Mouse (Mus musculus): ENCODE data around the gene Fat2.

The Fat2 gene

GRCm38 (mm10) chr11:55336101-55336891, at the start of gene Fat2:
Fat2 (minus strand) TSS chr11:55336564.
- DNase-seq (ENCODE audit: low spot score) = no peak

- DNase-seq (ENCODE audit: low spot score) = no peak
Observed at GRCm38 (mm10) chr11:55383463-55384045, 47.2 kb upstream of the Fat2 start.

DNA sequence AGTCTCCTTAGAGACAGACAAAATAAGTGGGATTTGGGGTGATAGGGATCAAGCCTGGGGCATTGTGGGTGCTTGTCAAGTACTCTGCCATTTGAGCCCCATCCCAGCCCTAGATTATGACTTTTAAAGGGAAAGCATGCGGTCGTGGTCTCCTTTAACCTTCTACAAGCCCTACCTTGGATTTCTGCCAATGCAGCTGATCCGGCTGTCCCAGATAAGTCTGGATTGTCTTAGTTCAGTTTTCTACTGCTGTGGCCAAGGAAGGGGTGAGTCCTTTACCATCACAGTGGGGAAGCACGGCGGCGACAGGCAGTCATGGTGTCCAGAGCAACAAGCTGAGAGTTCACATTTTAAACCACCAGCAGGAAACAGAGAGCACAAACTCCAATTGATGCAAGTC, 44.5 kb upstream of the Fat2 start:
- no peak for DNase-seq (ENCODE audit: low spot score)

- peak; percentile 46 for DNase-seq (ENCODE audit: low spot score)
Observed at GRCm38 (mm10) chr11:55378371-55378770, 42.0 kb upstream of the Fat2 start.

DNA sequence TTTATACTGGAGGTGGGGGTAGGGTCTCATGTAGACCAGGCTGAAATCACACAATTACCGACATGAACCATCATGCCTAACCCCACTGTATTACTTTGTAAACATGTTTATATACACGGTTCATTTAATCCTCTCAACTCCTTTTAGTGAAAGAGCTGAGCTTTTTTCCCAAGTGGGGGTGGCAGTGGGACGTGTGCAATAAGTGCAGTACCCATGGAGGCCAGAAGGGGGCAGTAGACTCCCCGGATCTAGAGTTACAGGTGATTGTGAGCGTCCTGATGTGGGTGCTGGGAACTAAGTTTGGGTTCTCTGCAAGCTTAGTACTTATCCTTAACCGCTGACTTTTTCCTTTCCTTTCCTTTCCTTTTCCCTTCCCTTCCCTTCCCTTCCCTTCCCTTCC, 37.5 kb upstream of the Fat2 start:
- DNase-seq (ENCODE audit: low spot score) = no peak

DNA sequence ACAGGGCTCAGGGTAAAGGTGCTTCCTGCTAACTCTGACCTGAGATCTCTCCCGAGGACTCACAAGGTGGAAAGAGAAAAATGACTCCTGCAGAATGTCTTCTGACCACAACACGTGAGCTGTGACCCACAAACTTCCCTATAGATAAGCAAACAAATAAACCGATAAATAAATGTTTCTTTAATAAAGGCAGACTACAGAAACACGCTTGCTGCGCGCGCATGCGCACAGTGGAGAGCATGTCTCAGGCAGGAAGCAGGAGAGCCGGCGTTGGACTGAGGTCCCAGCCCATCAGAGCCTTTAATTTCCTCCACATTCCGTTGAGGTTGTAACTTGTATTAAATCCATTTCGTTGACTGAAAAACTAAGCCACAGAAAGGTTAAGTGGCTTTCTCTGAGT, 37.0 kb upstream of the Fat2 start:
- no peak for DNase-seq (ENCODE audit: low spot score)

- DNase-seq (ENCODE audit: low spot score) = no peak
Observed at GRCm38 (mm10) chr11:55372001-55372400, 35.6 kb upstream of the Fat2 start.

DNA sequence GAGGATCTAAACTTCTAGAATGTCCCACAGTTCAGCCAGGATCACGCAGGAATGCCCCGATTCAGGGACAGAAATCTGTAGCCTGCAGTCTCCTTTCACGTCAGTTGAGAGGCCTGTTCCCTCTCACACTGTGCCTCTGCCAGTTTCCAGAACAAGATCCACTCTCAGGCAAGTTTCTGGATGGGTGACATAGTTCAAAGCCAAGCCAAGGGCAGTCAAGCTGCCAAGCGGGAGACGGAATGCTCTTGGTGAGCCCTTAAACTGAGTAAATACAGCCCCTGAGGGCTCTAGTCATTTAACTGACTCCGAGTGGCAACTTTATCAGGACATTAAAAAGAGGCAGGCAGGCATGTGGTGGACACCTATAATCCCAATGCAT, 32.7 kb upstream of the Fat2 start:
- DNase-seq (ENCODE audit: low spot score) = no peak

DNA sequence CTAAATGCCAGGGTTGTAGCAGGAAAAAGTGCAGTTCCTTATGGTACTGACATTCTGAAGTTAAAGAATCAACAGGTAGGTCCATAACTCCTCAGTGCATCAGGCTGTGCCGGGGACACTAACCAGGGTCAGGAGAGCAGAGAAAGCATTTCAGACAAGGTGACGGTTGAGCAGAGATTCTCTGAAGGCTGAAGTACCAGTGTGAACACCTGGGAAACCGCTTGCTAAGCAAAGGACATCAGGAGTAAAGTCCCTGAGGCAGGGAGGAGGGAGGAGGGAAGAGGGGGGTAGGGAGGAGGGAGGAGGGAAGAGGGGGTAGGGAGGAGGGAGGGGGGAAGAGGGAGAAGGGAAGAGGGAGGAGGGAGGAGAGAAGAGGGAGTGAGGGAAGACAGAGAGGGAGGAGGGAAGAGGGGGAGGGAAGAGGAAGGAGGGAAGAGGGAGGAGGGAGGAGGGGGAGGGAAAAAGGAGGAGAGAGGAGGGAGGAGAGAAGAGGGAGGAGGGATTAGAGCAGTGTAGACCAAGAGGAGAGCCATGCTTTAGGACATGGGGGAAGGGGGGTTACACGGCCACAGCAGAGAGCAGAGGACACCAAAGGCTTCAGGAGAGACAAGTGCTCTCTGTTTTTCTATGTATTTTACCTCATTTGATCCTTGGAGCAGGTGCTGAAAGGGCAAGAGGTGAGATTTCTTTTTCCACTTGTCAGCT, 32.2 kb upstream of the Fat2 start:
- no peak for DNase-seq (ENCODE audit: low spot score)

DNA sequence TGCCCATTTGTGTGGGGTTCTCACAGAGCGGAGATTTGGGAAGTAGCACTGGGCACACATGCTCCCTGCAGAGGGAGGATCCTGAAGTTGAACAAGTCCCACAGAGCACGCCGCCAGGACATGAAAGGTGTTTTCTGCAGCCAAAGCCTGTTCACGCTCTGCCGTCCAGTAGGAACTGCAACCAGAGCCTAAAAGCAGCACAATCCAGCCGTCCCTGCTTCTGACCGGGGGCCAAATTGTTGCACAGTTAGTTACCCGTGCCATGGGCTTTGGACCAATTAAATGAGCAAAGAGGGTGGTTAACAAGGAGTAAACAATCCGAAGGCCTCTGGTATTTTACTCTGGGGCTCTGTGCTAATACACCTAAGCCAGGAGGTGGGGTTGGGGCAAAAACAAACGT, 31.4 kb upstream of the Fat2 start:
- no peak for DNase-seq (ENCODE audit: low spot score)

GRCm38 (mm10) chr11:55365840-55366239, 29.5 kb upstream of the Fat2 start:
- no peak for DNase-seq (ENCODE audit: low spot score)

- DNase-seq (ENCODE audit: low spot score) = no peak
Observed at GRCm38 (mm10) chr11:55365242-55365641, 28.9 kb upstream of the Fat2 start.

- DNase-seq (ENCODE audit: low spot score) = no peak
Observed at GRCm38 (mm10) chr11:55364662-55365061, 28.3 kb upstream of the Fat2 start.

- no peak for DNase-seq (ENCODE audit: low spot score)
Observed at GRCm38 (mm10) chr11:55358094-55358783, 21.9 kb upstream of the Fat2 start.

DNA sequence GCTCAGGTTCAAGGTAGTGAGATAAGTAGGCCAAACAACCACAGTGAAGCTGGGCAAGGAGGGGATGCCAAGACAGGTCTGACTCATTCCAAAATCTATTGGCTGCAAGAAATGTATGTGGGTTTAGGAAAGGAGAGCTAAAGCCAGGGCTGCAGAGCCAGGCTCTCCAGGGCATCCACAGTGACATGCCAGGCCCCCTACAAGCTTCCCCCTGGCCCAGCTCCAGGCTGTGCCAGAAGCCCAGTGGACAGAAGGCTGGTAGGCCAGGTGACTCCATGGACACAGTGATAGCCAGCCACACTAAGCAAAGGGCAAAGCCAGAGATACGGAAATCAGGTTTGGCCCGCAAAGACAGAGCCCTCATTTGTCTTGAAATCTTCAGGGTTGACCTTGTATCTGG, 20.5 kb upstream of the Fat2 start:
- no peak for DNase-seq (ENCODE audit: low spot score)

DNA sequence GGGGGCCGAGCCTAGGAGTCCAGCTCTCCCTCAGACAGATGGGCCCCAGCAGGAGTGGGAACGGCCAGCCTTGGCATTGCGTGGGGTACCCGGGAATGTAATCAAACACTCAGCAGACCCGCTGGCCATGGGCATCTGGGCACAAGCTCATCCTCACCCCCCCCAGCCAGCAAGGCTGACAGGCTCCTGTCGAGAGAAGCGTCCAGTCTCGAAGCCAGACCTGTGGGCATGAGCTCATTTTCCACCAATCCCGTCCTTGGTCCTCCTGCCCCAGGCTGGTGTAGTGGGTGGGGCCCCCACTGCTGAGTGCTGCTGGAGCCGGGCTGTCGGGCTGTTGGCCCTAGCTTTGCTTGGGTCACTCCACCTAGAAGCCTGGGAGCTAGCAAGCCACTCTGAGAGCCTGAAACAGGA, 5.6 kb upstream of the Fat2 start:
- no peak for DNase-seq (ENCODE audit: low spot score)

DNA sequence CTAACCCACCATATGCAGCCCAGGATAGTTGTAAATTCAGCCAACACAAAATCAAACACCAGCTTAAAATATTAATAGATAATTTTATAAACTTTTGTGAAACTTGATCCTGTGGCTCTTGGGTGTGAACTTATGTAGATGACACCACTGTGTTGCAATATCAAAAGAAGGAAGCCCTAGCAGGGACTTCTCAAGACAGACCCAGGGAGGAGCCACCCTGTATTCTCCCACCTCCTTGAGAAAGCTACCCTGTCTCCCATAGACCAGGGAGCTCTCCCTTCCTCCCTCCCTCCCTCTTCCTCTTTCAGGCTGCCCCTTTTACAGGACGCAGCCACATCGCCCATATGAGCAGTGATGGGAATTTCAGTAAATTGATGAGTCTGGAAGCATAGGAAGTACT, 4.4 kb upstream of the Fat2 start:
- DNase-seq (ENCODE audit: low spot score) = no peak

- no peak for DNase-seq (ENCODE audit: low spot score)
Observed at GRCm38 (mm10) chr11:55337032-55337769, 837 bp upstream of the Fat2 start.

DNA sequence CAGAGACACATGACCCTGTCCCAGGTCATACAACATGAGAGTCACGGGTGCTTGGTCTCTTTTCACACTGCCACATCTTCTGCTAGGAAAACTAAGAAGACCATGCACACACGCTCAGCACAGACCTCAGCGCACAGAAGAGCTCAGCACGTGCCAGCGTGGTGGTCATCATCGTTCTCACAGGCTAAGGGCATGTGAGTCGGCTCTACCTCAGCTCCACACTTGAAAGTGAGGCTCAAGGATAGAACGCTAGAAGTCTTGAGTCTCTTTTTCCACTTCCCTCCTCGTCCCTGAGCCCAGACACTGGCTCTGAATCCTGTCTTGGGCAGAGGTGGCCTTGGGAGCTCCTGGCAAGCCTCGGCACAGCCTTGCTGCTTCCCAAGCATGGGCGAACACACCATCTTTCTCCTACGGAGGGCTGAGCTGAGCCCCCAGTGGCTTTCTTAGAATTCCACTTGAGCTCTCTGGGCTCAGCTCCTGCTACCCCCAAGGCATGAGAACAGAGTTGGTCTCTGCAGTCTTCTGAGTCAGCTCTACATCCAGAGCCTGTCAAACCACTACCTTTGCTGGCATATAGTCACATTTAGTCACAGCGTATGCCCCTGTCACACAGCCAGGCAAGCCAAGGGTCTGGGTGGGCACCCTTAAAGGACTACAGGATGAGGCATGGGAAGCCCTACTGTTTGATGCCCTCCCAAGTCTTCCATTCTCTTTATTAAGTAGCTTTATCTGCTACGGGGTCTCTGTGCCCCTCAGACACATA, 869 bp downstream of the Fat2 start:
- DNase-seq (ENCODE audit: low spot score) = no peak

DNA sequence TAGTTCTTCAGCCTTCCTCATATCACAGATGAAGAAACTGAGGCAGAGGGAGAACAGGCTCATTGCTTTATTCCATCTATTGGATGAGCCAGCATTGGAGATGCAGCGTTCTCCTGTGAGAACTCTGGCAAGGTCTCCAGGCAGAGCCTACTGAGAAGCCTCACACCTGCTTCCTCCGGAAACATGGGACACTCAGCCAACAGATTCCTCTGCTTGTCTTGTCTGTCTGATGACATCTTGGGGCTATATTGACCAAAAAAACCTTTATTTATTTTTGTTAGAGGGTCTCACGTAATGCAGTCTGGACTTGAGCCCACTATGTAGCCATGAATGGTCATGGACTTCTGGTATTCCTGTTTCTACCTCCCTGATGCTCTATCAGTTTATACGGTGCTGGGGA, 1.8 kb downstream of the Fat2 start:
- no peak for DNase-seq (ENCODE audit: low spot score)

DNA sequence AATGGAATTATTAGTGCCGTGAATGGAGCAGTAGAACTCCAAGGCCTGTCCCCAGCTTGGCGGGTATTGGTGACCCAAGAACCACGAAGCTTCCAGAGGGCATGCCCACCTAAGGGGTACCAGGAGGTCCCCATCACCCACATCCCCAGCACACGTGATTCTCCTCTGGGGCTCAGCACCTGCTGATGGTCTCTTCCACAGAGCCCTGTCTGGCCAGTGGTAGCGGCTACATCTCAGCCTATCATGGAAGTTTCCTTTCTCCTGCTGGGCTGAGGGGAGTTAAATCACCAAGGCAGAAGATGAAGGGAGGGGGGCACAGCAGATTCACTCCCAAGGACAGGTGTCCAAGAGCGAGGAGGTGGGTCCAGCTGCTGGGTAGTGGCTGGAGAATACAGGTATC, 2.3 kb downstream of the Fat2 start:
- DNase-seq (ENCODE audit: low spot score) = no peak
